Mouse (Mus musculus): ENCODE data around the gene Cdh20.

DNA sequence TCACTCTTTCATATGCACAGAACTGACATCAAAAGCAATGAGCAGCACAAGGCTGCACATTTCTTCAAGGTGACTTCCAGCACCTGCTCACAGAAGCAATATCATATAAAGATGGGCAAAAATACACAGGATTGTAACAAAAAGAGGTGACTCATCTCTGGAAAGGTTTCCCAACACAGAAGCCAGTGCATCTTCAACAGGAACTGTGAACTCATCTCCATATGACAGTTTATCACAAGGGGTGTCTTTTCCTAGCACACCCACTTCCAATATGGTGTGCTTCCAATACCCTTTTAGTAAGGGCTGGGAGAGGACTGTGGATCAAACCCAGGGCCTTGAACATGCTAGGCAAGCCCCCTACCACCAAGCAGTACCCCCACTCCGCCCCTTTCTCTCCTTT, 211.9 kb downstream of the Cdh20 start:
- no peak for TF ChIP-seq GATA1 (IDR thresholded peaks at IDR 0.05; ENCODE audit: low read length)
- no peak for TF ChIP-seq TAL1 (IDR thresholded peaks at IDR 0.05; ENCODE audit: low read length)
